In the genomic region with DNA sequence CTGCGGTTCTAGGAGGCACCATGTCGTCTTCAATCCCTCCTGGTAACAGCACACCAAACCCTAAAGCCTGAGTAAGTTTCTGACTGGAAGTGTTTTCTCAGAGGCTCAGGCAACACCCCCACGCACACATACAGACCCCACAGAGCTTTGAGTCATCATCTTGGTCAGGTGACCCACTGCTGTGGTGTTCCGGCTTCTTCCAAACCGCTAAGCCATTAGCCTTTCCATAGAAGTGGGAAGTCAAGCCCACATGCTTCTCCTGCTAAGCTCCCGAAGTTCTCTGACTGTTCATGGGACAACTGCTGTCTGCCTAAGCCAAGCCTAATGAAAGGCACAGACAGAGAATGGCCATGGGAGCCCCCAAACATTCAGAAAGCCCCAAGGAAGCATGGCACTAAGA, we compare ENCODE assay signal across 8 mouse cellular contexts. TPM values are rescaled to one million over a fixed set of nuclear protein-coding genes. Genes with fewer than 3 reads are reported as not detected.
DNase-seq lines count a peak whose midpoint lies in the region; ATAC-seq lines count a peak whose summit lies in the region.

No protein-coding gene starts in this region.

- H3K4me1 ChIP-seq in kidney, embryonic 15.5 days, result peaks cover 59% of the 10 kb centered on the region
- H3K4me1 ChIP-seq in embryonic facial prominence, embryonic 11.5 days (ENCODE audit: control insufficient read depth, insufficient read depth, low read length), result no peaks in the 10 kb centered on the region; the same call in 1 of the 2 replicates

- ATAC-seq in kidney, embryonic 15.5 days (replicated peaks; ENCODE audit: low FRiP score), result no peak
- ATAC-seq in embryonic facial prominence, embryonic 11.5 days (replicated peaks; ENCODE audit: insufficient number of reproducible peaks, low FRiP score, low TSS enrichment, low read depth), result no peak

- no peak for DNase-seq in kidney, postnatal 36 days
- DNase-seq in embryonic facial prominence, embryonic 11.5 days (ENCODE audit: low spot score), result no peak
- DNase-seq in heart, postnatal 10 days, result peak; percentile 25 to 41
- peak; percentile 27 for DNase-seq in lung, postnatal 10 days
- no peak for DNase-seq in frontal cortex, postnatal 10 days (ENCODE audit: low spot score in 2 of 2)
- DNase-seq in gastrocnemius, adult 18-20 months (ENCODE audit: low spot score), result no peak
- DNase-seq in urinary bladder, postnatal 10 days (ENCODE audit: low spot score), result no peak

- intact Hi-C loops in heart, postnatal 10 days (cut with DNase I), result loop anchor here (5.0 kb wide), 4 partner anchors 143 to 528 kb away; a partner anchor contains a TSS

- peak overlapping the region; percentile 57 for H3K4me3 ChIP-seq in kidney, embryonic 15.5 days (replicated peaks)
- peak overlapping the region; percentile 50; the same call in 1 of the 2 replicates for H3K4me3 ChIP-seq in embryonic facial prominence, embryonic 11.5 days (ENCODE audit: low read depth, low read length)

- WGBS in kidney, embryonic 15.5 days, result 73% methylated on average over 6 of the region's 6 CpGs
- 89% methylated on average over 6 of the region's 6 CpGs for WGBS in embryonic facial prominence, embryonic 11.5 days

- H3K27ac ChIP-seq in kidney, embryonic 15.5 days, result 0 out of 2 replicates have a peak overlapping the region, but pooled peaks have one; percentile 14
- no peak overlapping the region for H3K27ac ChIP-seq in embryonic facial prominence, embryonic 11.5 days (replicated peaks; ENCODE audit: low read depth, low read length)

- H3K36me3 ChIP-seq in kidney, embryonic 15.5 days, result no peaks in the 10 kb centered on the region
- H3K36me3 ChIP-seq in embryonic facial prominence, embryonic 11.5 days (replicated peaks; ENCODE audit: control insufficient read depth, insufficient read depth, low read depth, low read length), result no peaks in the 10 kb centered on the region

- H3K4me2 ChIP-seq in kidney, embryonic 15.5 days, result peak overlapping the region; percentile 91
- H3K4me2 ChIP-seq in embryonic facial prominence, embryonic 11.5 days (ENCODE audit: low read depth, low read length), result peak overlapping the region; percentile 88

- H3K9me3 ChIP-seq in kidney, embryonic 15.5 days (replicated peaks), result no peaks in the 10 kb centered on the region
- H3K9me3 ChIP-seq in embryonic facial prominence, embryonic 11.5 days (replicated peaks; ENCODE audit: control insufficient read depth, low read length), result no peaks in the 10 kb centered on the region

- H3K27me3 ChIP-seq in kidney, embryonic 15.5 days, result no peaks in the 10 kb centered on the region
- no peaks in the 10 kb centered on the region for H3K27me3 ChIP-seq in embryonic facial prominence, embryonic 11.5 days (ENCODE audit: control insufficient read depth, insufficient read depth, low read length)

- no peak overlapping the region for H3K9ac ChIP-seq in kidney, embryonic 15.5 days
- H3K9ac ChIP-seq in embryonic facial prominence, embryonic 11.5 days (replicated peaks; ENCODE audit: low read length), result no peak overlapping the region

RNA-seq across cellular contexts. Expression of a gene that starts 1.4 kb away (rescaled TPM):
- 10.5 and 11.4 TPM in 2 replicates for polyA plus RNA-seq in kidney, embryonic 15.5 days (2015; fragmentation: Nextera tagmentation; extraction: Ambion mirVana)
- 8.6 and 10.5 TPM in 2 replicates for polyA plus RNA-seq in embryonic facial prominence, embryonic 11.5 days (2014; fragmentation: Nextera tagmentation; extraction: Ambion mirVana)
- 1 to 10 TPM; 9.1 to 10.0 TPM for total RNA-seq in heart, postnatal 10 days (2021)
- 1 to 10 TPM; 2.3 to 2.6 TPM for total RNA-seq in gastrocnemius, adult 18-20 months (2021)

RNA-seq across cellular contexts. Expression of a gene that starts 52.4 kb away (rescaled TPM):
- 9.3 TPM in 2 replicates for polyA plus RNA-seq in kidney, embryonic 15.5 days (2015; fragmentation: Nextera tagmentation; extraction: Ambion mirVana)
- 7.3 and 7.7 TPM in 2 replicates for polyA plus RNA-seq in embryonic facial prominence, embryonic 11.5 days (2014; fragmentation: Nextera tagmentation; extraction: Ambion mirVana)
- 10 to 100 TPM in 1 of 2 experiments, 1 to 10 TPM in 1; 9.9 to 10.1 TPM for total RNA-seq in heart, postnatal 10 days (2021)
- total RNA-seq in gastrocnemius, adult 18-20 months (2021), result 1 to 10 TPM; 3.6 to 4.9 TPM

RNA-seq across cellular contexts. Expression of a gene that starts 53.6 kb away (rescaled TPM):
- polyA plus RNA-seq in kidney, embryonic 15.5 days (2015; fragmentation: Nextera tagmentation; extraction: Ambion mirVana), result 9.0 and 10.0 TPM in 2 replicates
- 8.6 and 10.2 TPM in 2 replicates for polyA plus RNA-seq in embryonic facial prominence, embryonic 11.5 days (2014; fragmentation: Nextera tagmentation; extraction: Ambion mirVana)
- total RNA-seq in heart, postnatal 10 days (2021), result 1 to 10 TPM; 7.7 to 8.9 TPM
- total RNA-seq in gastrocnemius, adult 18-20 months (2021), result 1 to 10 TPM; 2.8 to 3.1 TPM

Comparison
In these comparisons a context has a peak if more than half of its experiments do, and no peak if none do; other contexts are left out.
1. DNase-seq: peak in heart, postnatal 10 days (2 of 2) and lung, postnatal 10 days (single experiment); none in kidney, postnatal 36 days (0 of 2), embryonic facial prominence, embryonic 11.5 days (single experiment), frontal cortex, postnatal 10 days (0 of 2), gastrocnemius, adult 18-20 months (single experiment) and urinary bladder, postnatal 10 days (single experiment).